Mouse (Mus musculus) liver, adult (tissue): ENCODE measurements around the gene Olfm4.

ENCODE experiments used
- GATA4 ChIP-seq: IDR thresholded peaks from 2 replicates; pipeline ENCODE4 v1.6.1; 2014; ENCODE audit warnings: mild to moderate bottlenecking, low read length; ENCODE audit not compliant: insufficient replicate concordance

Gene Olfm4

DNA sequence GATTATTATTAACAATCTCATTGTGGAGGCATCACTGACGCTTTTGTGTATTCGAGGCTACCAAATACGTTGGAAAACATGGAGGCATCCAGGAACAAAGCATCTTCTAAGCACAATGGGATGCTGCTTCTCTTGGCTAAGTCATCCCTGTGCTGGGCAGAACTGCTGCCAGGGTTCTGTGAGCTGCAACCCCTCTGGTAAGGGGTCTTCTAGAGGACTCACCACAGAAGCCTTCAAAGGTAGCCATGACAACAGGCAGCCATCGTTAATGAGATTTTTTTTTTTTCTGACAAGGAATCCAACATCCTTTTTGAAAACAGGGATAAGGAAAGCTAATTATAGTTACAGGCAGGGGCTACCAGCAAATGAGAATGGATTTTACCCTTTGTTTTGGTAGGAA is 13.7 kb downstream of the Olfm4 start:
- no peak for TF ChIP-seq GATA4

DNA sequence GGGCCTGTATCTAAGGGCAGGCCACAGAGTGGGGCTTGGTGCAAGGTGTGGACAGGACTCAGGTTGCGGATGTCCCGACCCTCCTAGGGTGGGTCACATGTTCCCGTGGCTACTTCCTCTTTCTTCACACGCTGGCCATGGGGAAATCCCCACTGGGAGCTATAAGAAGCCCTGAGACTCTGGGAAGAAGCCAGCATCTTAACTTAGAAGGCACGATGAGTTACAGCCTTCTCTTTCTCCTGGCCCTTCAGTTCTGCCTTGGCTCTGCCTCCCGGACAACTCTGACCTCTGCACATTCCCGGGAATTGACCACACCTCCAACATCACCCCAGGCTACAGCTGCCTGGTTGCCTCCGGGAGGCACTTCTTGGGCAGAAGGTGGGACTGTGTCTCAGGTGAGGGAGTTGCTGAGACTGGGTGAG is 16.2 kb downstream of the Olfm4 start:
- no peak for TF ChIP-seq GATA4

DNA sequence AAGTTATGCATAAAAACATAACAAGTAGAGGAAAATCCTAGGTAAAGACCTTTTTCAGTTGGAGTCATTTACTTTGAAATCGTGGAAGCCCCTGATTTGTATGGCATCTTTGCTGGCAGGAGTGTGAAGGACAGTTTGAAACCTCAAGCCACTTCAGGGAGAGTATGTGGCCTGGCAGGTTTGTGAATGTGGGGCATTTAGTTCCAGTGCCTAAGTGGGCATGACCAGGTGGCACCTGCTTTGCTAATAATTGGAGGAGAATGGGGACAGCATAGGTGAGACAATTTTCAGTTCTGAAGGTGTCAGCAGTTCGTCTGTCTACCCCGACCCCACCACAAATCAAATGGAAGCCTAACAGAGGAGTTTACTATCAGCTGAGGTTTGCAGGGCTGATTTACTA is 23.8 kb downstream of the Olfm4 start:
- TF ChIP-seq GATA4: no peak

DNA sequence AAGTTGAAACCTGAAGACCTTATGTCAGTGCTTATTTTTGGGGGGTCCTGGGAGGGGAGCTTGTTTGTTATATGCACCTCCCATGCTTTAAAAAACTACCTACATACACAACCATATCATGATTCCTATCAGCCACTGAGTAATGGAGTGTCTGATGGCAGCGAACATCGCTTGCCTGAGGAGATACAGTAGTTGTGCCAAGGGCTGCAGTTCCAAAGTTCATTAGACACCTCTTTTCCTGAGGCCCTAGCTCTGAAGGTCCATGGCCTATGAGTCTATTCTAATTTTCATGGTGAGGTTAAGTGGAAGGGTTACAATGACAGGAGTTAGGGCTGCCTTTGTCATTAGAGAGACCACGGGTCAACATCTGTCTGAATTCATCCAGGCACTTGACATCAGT is 26.5 kb downstream of the Olfm4 start:
- TF ChIP-seq GATA4: no peak

DNA sequence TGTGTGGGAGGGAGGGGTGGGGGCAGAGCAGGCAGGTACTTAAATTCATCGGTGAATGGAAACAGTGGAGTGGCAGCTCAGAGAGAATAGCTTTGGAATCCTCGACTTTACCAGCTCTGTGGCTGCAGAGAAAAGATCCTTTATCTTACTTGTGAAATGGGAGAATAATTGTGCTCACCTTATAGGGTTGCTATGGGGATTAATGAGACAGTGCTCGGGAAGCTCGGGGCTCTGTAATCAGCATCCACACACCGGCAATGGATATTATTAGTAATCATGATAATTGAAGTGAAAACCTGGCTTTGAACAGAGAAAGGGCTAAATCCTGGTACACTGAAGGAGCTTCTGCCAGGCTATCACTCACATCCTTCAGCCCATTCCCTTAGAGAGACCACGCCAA is 31.1 kb downstream of the Olfm4 start:
- TF ChIP-seq GATA4: no peak

DNA sequence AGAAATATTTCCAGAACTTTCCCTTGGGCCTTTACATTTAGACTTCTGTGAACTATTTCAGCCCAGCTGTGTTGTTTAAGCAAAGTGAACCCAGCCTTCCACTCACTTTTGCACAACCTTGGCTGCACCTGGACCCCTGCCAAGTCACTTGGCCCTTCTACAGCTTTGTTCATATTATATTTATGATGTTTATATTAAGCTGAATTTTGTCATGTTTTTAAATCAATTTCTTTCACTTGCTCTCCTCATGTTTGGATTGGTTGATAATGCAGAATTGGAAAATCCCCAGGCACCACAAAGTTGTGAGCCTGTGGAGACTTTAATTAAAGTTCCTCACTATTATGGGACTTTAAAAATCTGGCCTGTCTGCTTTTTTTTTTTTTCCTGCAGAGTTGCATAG is 32.2 kb downstream of the Olfm4 start:
- no peak for TF ChIP-seq GATA4

DNA sequence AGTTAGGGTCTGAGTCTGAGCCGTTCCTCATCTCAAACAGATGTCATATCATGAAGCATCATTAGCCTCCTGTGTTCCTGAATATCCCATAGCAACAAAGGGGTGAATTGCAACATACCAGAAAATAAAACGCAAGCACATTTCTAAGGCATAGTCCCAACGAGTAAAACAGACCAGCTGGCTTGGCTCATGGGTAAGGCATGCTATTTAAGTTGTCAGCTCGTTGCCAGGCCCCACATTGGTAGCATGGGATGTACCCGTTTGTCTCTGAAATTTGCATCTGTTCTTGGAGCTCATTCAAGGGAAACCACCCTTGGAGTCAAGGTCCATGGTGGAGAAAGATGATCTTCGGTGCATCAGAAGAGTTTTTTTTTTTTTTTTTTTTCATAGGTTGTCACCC is 42.2 kb downstream of the Olfm4 start:
- TF ChIP-seq GATA4: no peak

DNA sequence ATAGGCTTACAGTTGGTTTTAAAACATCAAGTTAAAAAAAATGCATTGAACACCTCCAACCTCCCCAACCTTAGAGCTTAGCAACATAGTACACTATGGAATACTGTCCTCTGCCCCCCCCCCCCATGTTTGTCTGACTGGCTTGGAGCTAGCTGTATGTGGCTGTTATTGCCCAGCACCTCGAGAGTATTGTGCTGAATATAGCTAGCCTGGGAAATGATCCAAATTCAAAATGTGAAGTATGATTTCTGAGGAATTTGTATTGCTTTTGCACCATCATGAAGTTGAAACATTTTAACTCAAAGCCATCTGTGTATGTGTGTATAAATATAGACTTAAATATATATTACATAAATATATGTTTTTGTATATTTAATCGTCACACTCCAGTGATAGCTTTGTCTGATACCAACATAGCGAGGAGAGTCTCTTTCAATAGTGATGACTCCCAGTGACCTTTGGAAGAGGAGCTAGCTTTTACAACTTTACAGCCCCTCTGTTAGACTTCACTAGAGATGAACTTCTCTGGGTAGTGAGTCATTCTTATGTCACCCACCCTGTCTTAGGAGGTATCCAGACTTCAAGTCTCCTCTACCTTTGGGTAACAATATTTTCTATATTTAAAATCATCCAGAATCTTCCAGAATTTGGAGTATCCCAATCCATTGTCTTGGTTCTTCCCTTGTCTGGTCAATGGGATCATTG is 45.6 kb downstream of the Olfm4 start:
- TF ChIP-seq GATA4: no peak

DNA sequence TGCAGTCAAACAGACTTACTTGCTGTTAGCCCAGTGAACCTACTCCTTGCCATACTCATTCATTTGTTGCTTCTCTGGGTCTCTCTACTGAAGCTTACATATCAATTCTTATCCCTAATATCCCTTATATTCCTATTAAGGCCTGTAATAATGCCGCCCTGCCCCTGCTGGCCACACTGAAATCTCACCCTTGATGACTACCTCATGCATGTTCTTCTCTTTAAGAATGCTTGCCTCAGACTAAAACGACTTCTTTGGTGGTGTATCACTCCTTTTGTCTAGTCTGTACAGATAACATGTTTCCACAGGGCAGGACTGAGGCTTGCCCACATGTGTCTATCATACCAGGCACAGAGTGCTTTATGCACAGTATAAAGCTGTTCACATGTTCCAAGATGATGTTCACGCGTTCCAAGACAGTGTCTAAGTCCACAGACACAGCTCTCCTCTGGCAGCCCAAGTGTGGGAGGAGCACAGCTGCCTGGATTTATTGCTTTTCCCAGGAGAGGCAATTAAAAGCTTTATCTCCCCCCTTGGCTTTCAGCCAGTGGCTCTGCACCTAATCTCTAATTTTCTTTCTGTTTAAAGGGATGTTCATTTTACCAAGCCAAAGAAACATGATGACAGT is 55.9 kb downstream of the Olfm4 start:
- TF ChIP-seq GATA4: no peak

DNA sequence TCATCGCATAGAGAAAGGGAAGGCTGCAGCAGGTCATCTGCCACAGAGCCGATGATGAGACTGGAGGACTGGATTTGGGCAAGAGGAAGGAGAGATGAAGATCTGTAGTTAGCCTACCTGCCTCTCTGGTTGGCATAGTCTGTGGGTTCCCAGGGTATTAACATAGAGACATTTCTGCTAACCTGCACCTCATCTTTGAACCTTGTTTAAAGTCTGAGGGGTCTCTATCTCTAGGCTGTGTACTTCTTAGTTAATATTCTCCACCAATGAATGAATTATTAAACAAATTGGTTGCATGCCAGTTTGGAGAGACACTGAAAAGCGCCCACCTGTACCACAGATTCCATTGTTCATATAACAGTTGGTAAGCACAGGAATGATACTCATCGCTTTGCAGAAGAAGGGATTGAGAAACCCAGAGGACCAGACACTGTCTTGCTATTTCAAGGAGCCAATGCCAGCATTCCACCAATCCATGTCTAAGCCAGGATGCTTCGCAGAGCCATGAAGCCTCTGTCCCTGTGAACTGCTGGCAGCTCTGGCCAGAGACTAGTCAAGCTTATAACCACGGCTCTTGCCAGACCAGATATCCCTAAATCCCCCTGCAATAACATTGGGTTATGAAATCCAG is 62.3 kb downstream of the Olfm4 start:
- TF ChIP-seq GATA4: no peak

DNA sequence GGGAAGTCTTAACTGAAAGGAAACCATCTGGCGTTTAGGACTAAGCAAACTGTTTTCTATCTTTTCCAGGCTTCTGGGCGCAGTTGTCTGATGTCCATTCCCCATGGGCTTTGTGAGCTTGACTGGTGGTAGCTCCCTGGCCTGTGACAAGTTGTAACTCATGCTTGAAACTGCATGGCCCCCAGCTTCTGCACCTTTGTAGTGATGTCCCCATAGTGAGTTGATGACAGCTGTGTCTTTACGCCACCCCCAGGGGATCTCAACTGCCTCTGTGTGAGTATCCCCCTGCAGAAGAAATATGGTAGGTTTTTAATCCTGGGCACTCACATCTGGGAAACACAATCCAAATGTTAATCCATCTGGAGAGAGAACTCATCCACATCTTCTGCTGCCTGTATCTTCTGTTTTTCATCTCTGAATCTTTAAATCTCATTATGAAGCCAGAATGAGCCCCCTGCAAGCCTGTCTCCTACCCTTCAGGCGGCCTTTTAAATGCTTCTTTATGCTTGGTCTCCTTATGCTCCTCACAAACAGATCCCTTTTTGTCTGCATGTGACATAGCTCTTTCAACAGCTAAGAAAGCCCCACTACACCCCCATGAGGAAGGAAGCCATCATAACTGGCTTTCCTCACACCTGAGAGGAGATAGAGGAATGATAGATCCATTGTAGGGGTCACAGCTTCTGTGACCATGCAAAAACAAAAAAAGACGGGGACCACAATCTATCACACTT is 63.7 kb downstream of the Olfm4 start:
- TF ChIP-seq GATA4: no peak

DNA sequence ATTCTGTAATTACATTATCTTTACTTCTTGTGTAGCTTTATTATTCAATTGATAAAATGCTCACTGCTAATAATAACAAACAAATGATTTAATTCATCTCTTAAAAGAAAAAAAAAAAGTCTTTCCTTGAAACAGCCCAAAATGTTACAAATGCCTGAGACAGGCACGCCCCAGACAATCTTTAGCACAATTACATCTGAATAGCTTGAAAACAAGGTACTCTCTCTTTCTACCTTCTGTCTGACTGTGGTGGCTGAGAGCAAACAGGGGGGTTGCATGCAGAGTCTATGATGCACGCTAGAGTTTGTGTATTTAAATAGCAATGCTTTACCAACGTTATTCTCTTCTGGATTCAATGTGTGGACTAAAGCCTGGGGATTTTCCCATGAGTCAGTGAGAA is 71.8 kb downstream of the Olfm4 start:
- no peak for TF ChIP-seq GATA4

DNA sequence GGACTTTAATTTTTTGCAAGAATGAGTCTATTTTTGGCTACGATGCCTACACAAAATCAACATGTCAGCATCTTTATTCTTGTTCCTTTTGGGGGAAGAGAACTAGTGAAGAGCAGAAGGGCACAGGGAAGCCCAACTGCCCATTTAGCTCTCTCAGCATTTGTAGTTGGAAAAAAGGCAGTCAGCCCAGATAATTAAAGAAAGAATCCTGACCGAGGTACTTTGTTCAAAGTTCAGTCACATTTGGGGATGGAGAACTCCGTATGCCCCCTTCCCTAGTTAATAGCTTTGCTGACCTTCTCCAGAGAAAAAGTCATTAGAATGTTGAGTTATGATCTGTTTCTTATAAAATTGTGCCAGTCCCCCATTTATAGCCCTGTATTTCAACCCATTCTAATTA is 77.8 kb downstream of the Olfm4 start:
- no peak for TF ChIP-seq GATA4

DNA sequence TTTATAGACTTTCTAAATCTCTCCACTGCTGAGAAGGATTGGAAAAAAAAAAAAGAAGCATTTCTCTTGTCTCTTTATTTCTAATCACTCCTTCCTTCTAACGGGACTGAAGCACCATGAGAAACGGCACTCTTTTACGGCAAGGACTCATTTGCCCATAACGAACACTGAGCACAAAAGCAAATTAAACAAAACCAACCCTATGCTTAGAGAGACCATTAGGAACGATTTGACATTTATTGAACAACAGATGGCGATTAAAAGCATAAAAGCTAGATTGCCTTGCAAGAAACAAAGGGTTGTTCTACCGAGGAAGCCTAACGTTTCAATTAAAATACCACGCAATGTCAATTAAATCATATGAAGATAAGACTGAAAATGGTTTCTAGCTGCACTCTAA is 79.0 kb downstream of the Olfm4 start:
- no peak for TF ChIP-seq GATA4

DNA sequence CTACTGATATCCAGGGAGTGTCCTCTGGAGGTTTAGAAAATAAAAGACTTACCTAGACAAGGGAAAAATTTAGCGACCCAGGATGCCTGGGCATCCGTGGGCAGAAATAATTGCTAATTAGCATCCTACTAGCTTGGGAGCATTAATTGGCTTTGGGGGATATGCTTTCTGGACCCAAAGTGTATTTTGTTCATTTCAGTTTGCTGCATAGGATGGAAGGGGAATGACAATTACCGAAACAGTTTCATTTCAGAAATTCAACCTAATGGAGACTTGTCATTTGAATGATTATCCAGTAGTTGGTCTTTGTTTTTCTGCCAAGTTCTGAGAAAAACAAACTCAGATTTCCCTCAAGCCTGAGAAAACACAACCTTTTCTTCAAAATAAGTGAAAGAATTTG is 86.7 kb downstream of the Olfm4 start:
- no peak for TF ChIP-seq GATA4
